Mouse (Mus musculus) kidney, postnatal 0 days (tissue): ENCODE measurements around the gene Sgf29. TPM values are rescaled to one million over a fixed set of nuclear protein-coding genes. Genes with fewer than 3 reads are reported as not detected.

Experiments used
- ATAC-seq: fragments of 200-750 bp; cut with Nextera tagmentation; replicated peaks from 2 replicates; pipeline ENCODE4 v1.8.0; 2017; ENCODE audit warnings: low read depth, moderate number of reproducible peaks, moderate TSS enrichment, moderate library complexity; ENCODE audit not compliant: low FRiP score
- DNase-seq: peaks from one replicate; pipeline ENCODE4 v3.0.0-alpha.2; 2016; ENCODE audit warnings: low spot score
- H3K27ac ChIP-seq: fragments of 300-500 bp; sonication (generic); 2 replicates; pipeline ENCODE4 v1.5.1; 2014; ENCODE audit warnings: mild to moderate bottlenecking
- H3K27me3 ChIP-seq: fragments of 300-500 bp; sonication (generic); 2 replicates; pipeline ENCODE4 v1.6.1; 2014; ENCODE audit warnings: low read length, mixed read lengths; ENCODE audit not compliant: insufficient read depth
- H3K36me3 ChIP-seq: fragments of 300-500 bp; sonication (generic); 2 replicates; pipeline ENCODE4 v1.6.1; 2014; ENCODE audit warnings: low read length, mixed read lengths; ENCODE audit not compliant: insufficient read depth
- H3K4me1 ChIP-seq: fragments of 300-500 bp; sonication (generic); replicated peaks from 2 replicates; pipeline ENCODE4 v1.6.1; 2014; ENCODE audit warnings: antibody characterized with exemption, low read length, mixed read lengths; ENCODE audit not compliant: insufficient read depth
- H3K4me2 ChIP-seq: fragments of 300-500 bp; sonication (generic); 2 replicates; pipeline ENCODE4 v1.6.1; 2014; ENCODE audit warnings: mild to moderate bottlenecking, low read length, moderate library complexity, mixed read lengths
- H3K4me3 ChIP-seq: fragments of 300-500 bp; sonication (generic); replicated peaks from 2 replicates; pipeline ENCODE4 v1.5.1; 2014; ENCODE audit warnings: low read depth, low read length
- H3K9ac ChIP-seq: fragments of 300-500 bp; sonication (generic); 2 replicates; pipeline ENCODE4 v1.6.1; 2014; ENCODE audit warnings: low read depth, low read length
- H3K9me3 ChIP-seq: fragments of 300-500 bp; sonication (generic); replicated peaks from 2 replicates; pipeline ENCODE4 v1.6.1; 2016; ENCODE audit warnings: low read length, inconsistent platforms, mixed read lengths
- CTCF ChIP-seq: IDR thresholded peaks from 2 replicates; pipeline ENCODE4 v1.5.1; 2016; ENCODE audit warnings: antibody characterized with exemption, low read depth, mild to moderate bottlenecking, moderate library complexity
- WGBS: fragments of 180-500 bp; shearing (Covaris S2); extraction: QIAGEN DNeasy Blood & Tissue Kit; methylation state at CpG from one replicate; pipeline ENCODE4 v1.1.7; 2014; 5-methylcytosine and 5-hydroxymethylcytosine counted together
- polyA plus RNA-seq: library from polyadenylated mRNA; unstranded; fragments of >200 nt; fragmentation: Nextera tagmentation; extraction: Ambion mirVana; gene quantifications from 2 replicates; pipeline ENCODE4 v1.2.1, GENCODE M21; 2015

The Sgf29 gene
- polyA plus RNA-seq, 1 experiment from 2014 or later: 38.6 TPM

DNA sequence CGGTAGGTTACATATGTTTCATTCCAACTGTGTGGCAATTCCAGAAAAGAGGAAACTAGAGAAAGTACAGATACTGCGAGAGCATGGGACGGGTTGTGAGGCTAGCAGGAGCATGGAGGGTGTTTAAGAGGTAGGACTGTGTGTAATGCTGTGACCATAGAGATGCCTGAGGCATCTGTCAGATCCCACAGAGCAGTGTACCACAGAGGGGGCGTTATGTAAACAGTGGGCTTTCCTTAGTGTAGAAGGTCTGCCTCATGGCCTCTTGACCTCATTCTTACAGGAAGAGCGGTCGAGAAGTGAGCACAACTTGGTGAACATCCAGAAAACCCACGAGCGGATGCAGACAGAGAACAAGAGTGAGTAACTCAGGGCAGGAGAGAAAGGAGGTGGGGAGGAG, 14.5 kb downstream of the Sgf29 start:
- H3K4me1 ChIP-seq: no peaks in the 10 kb centered on the region

DNA sequence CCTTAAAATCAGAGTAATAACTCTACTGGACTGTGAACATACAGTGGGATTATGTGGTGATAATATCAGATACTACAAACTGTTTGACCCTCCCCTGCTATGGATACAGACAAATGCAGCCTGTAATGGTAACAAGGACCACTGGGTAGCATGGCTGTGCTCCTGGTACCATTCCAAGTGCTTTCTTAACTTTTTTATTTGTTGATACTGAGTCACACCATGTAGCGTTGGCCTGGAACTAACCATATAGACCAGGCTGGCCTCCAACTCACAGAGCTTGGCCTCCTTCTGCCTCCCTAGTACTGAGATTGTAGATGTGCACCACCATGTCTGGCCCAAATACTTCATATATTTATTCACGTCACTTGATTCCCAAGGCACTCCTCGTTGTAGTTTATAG, 16.2 kb downstream of the Sgf29 start:
- DNase-seq: no peak
- no peak for ATAC-seq
- Histone ChIP-seq H3K36me3 (peaks cover 6% of the 10 kb centered on the region; the same call in 1 of the 2 replicates), H3K9ac (no peak overlapping the region), H3K4me2 (no peak overlapping the region), H3K4me1 (no peaks in the 10 kb centered on the region), H3K9me3 (no peaks in the 10 kb centered on the region), H3K27me3 (no peaks in the 10 kb centered on the region), H3K4me3 (no peak overlapping the region), H3K27ac (no peak overlapping the region)
- no peak for TF ChIP-seq CTCF
- WGBS: 93% methylated on average over 3 of the region's 3 CpGs

More for the DNA sequence above, 14.5 kb downstream of the Sgf29 start:
- Histone ChIP-seq H3K27me3 (no peaks in the 10 kb centered on the region), H3K27ac (no peak overlapping the region), H3K4me3 (no peak overlapping the region), H3K36me3 (peaks cover 6% of the 10 kb centered on the region; the same call in 1 of the 2 replicates), H3K4me2 (no peak overlapping the region), H3K9ac (no peak overlapping the region), H3K9me3 (no peaks in the 10 kb centered on the region)
- ATAC-seq (peak; percentile 52; the same call in 1 of the 2 replicates), DNase-seq (peak; percentile 22)
- no peak for TF ChIP-seq CTCF
- 60% methylated on average over 8 of the region's 8 CpGs for WGBS

DNA sequence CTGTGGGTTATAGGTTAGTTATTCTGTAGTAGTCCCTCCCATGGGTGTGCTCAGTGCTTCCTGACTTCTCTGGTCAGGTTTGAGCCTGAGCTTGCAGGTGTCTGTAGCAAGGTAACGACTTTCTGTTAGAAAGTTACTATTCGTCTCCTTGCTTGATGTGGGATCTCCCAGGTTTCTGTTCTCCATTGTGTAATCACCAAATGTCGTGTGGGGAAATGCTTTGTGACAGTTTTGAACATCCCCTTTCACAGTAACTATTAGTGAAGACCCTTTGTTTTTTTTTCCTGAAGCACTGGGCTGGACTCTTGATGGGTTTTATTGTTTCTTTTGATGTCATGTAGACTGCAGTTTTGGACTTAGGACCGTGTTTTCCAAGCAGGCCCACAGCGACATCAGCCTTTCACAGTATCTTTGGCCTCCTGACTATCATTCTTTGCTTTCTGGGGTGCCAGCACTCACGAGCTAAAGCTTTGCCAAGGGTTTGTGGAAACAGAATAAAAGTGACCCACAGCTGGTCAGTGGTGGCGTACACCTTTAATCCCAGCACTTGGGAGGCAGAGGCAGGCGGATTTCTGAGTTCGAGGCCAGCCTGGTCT, 18.5 kb downstream of the Sgf29 start:
- no peaks in the 10 kb centered on the region for H3K9me3 ChIP-seq
- 81% methylated on average over 9 of the region's 9 CpGs for WGBS
- H3K27ac ChIP-seq: no peak overlapping the region
- no peak for DNase-seq
- H3K36me3 ChIP-seq: peaks cover 19% of the 10 kb centered on the region
- H3K4me2 ChIP-seq: no peak overlapping the region
- no peak for TF ChIP-seq CTCF
- H3K9ac ChIP-seq: no peak overlapping the region
- H3K4me3 ChIP-seq: no peak overlapping the region
- no peak for ATAC-seq
- no peaks in the 10 kb centered on the region for H3K4me1 ChIP-seq
- no peaks in the 10 kb centered on the region for H3K27me3 ChIP-seq

DNA sequence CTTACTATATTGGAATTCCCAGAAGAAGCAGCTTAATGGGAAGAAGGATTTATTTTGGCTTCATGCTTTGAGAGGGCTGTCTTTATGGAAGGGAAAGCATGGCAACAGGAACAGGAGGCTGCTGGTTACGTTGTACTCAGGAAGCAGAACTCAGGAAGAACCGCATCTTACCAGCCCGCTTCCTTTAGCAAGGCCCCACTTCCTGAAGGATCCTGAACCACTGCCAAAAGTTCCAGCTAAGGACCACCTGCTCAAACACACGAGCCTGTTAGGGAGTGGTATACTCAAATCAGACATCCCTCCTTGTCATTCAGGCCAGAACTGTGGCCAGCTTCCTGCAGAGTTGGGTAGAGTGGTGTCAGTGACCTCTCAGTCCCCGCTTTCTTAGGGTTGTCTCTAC, 19.3 kb downstream of the Sgf29 start:
- ATAC-seq: no peak
- 60% methylated on average over 5 of the region's 5 CpGs for WGBS
- peaks cover 19% of the 10 kb centered on the region for H3K36me3 ChIP-seq

DNA sequence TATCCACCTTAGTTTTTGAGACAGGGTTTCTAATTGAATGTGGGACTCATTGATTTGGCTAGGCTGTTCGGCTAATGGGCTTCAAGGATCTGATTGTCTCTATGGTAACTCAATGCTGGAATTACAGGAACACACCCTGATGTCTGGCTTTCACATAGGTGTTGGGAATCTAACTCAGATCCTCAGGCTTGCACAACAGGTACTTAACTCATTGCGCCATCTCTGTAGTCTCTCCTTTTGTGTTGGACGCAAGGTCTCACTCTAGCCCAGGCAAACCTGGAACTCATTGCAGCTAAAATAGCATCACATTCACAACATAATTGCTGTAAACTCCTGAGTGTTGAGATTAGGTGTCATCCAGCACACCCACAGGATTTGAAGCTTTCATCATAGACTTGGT, 21.0 kb downstream of the Sgf29 start:
- Histone ChIP-seq H3K36me3 (peaks cover 15% of the 10 kb centered on the region), H3K9me3 (no peaks in the 10 kb centered on the region), H3K27ac (no peak overlapping the region), H3K4me2 (no peak overlapping the region), H3K9ac (no peak overlapping the region), H3K4me3 (no peak overlapping the region), H3K27me3 (no peaks in the 10 kb centered on the region), H3K4me1 (no peaks in the 10 kb centered on the region)
- WGBS: 92% methylated on average over 3 of the region's 3 CpGs
- no peak for TF ChIP-seq CTCF
- ATAC-seq: no peak
- DNase-seq: no peak

More for the DNA sequence above, 19.3 kb downstream of the Sgf29 start:
- H3K4me3 ChIP-seq: no peak overlapping the region
- H3K27me3 ChIP-seq: no peaks in the 10 kb centered on the region
- TF ChIP-seq CTCF: no peak
- peak overlapping the region; percentile 74 for H3K27ac ChIP-seq
- H3K9ac ChIP-seq: no peak overlapping the region
- H3K4me2 ChIP-seq: no peak overlapping the region
- peak; percentile 63 for DNase-seq
- H3K4me1 ChIP-seq: no peaks in the 10 kb centered on the region
- no peaks in the 10 kb centered on the region for H3K9me3 ChIP-seq

DNA sequence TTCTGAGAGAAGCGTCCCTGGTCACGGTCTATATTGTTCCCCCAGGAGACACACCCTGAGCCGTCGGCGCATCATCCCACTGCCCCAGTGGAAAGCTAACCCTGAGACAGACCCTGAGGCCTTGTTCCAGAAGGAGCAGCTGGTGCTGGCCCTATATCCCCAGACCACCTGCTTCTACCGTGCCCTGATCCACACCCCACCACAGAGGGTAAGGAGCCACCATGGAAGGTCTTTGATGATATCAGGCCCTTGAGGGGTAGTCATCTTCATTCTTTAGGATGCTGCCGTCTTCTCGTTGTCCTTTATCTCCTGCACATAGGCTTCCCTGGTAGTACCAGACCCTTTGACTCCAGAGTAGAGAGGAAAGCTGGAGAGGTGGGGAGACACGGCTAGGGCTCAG, 23.0 kb downstream of the Sgf29 start:
- Histone ChIP-seq H3K4me3 (no peak overlapping the region), H3K9me3 (no peaks in the 10 kb centered on the region), H3K4me2 (no peak overlapping the region), H3K9ac (no peak overlapping the region), H3K4me1 (0 out of 2 replicates have a peak, but pooled peaks cover 3% of the 10 kb centered on the region), H3K27ac (no peak overlapping the region), H3K36me3 (peaks cover 13% of the 10 kb centered on the region), H3K27me3 (no peaks in the 10 kb centered on the region)
- ATAC-seq (no peak), DNase-seq (no peak)
- WGBS: 93% methylated on average over 9 of the region's 9 CpGs
- no peak for TF ChIP-seq CTCF

DNA sequence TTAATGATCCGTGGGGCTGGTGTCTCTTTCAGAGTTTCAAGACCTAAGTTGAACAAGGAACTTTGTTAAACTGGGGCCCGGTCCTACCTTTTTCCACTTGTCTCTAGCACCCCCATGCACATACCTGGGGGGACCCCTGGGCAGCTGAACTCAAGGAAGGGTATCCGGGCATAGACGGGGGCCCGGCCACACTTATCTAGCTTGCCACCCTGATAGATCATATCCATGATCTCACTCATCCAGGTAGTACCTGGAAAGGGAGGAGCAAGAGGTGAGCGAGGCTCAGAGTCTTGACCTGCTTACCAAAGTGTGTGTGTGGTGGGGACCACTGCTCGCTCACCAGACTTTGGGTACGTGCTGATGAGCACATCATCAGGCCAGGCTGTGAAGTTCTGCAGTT, 26.0 kb downstream of the Sgf29 start:
- TF ChIP-seq CTCF: no peak
- H3K9me3 ChIP-seq: no peaks in the 10 kb centered on the region
- peaks cover 13% of the 10 kb centered on the region for H3K36me3 ChIP-seq
- no peak overlapping the region for H3K4me3 ChIP-seq
- no peak overlapping the region for H3K27ac ChIP-seq
- WGBS: 93% methylated on average over 8 of the region's 8 CpGs
- DNase-seq (no peak), ATAC-seq (no peak)
- H3K4me2 ChIP-seq: no peak overlapping the region
- H3K4me1 ChIP-seq: 0 out of 2 replicates have a peak, but pooled peaks cover 3% of the 10 kb centered on the region
- no peak overlapping the region for H3K9ac ChIP-seq
- H3K27me3 ChIP-seq: no peaks in the 10 kb centered on the region
